Mouse (Mus musculus) liver, embryonic 14.5 days (tissue): ENCODE results near the gene Oxgr1. TPM values are rescaled to one million over a fixed set of nuclear protein-coding genes. Genes with fewer than 3 reads are reported as not detected.

Experiments
- ATAC-seq: fragments of 200-750 bp; cut with Nextera tagmentation; 2 replicates; pipeline ENCODE4 v1.8.0; 2017; ENCODE audit warnings: moderate number of reproducible peaks, mild to moderate bottlenecking, moderate library complexity; ENCODE audit not compliant: insufficient read depth
- DNase-seq, 3 experiments: peaks; one replicate each; pipeline ENCODE4 v3.0.0-alpha.2; 2012 to 2013; ENCODE audit warnings: low read depth in 3 of 3, low spot score in 3 of 3
- H3K27ac ChIP-seq: fragments of 300-500 bp; sonication (generic); 2 replicates; pipeline ENCODE4 v1.5.1; 2014; ENCODE audit warnings: moderate library complexity, mild to moderate bottlenecking, control low read depth, inconsistent platforms
- H3K27me3 ChIP-seq: fragments of 300-500 bp; sonication (generic); 2 replicates; pipeline ENCODE4 v1.6.1; 2014; ENCODE audit warnings: mild to moderate bottlenecking, low read length, moderate library complexity; ENCODE audit not compliant: control insufficient read depth, insufficient read depth
- H3K36me3 ChIP-seq: fragments of 300-500 bp; sonication (generic); replicated peaks from 2 replicates; pipeline ENCODE4 v1.6.1; 2014; ENCODE audit warnings: low read depth; ENCODE audit not compliant: control insufficient read depth, insufficient read depth
- H3K4me1 ChIP-seq, 2 experiments: fragments of 200-500 bp in 1 of 2; fragments of 300-500 bp in 1 of 2; sonication (generic) in 1 of 2; replicated peaks; 2 replicates each; pipeline ENCODE4 v1.6.1; 2012 to 2014; ENCODE audit warnings: antibody characterized with exemption in 1 of 2, inconsistent platforms in 1 of 2, low read length in 1 of 2; ENCODE audit not compliant: control insufficient read depth in 2 of 2, insufficient read depth in 2 of 2
- H3K4me2 ChIP-seq: fragments of 300-500 bp; sonication (generic); 2 replicates; pipeline ENCODE4 v1.6.1; 2014; ENCODE audit warnings: low read depth, mild to moderate bottlenecking, control low read depth, moderate library complexity
- H3K4me3 ChIP-seq, 2 experiments: fragments of 200-500 bp in 1 of 2; fragments of 300-500 bp in 1 of 2; sonication (generic) in 1 of 2; 2 replicates each; pipeline ENCODE4 v1.5.1; 2012 to 2014; ENCODE audit warnings: low read depth in 2 of 2, low read length in 2 of 2, mild to moderate bottlenecking in 2 of 2, control low read depth in 1 of 2, inconsistent platforms in 1 of 2, moderate library complexity in 1 of 2; ENCODE audit not compliant: insufficient read depth in 1 of 2
- H3K9ac ChIP-seq: fragments of 300-500 bp; sonication (generic); replicated peaks from 2 replicates; pipeline ENCODE4 v1.6.1; 2014; ENCODE audit warnings: mild to moderate bottlenecking, control low read depth, moderate library complexity
- H3K9me3 ChIP-seq: fragments of 300-500 bp; sonication (generic); 2 replicates; pipeline ENCODE4 v1.6.1; 2016; ENCODE audit warnings: low read length, mixed read lengths; ENCODE audit not compliant: control insufficient read depth
- CTCF ChIP-seq: IDR thresholded peaks from 2 replicates; pipeline ENCODE4 v1.5.1; 2016; ENCODE audit warnings: antibody characterized with exemption, low read depth, control low read depth
- EP300 ChIP-seq: IDR thresholded peaks from 2 replicates; pipeline ENCODE4 v1.6.1; 2016; ENCODE audit warnings: antibody characterized with exemption, low read depth
- WGBS: fragments of 180-500 bp; shearing (Covaris S2); extraction: QIAGEN DNeasy Blood & Tissue Kit; methylation state at CpG from one replicate; pipeline ENCODE4 v1.1.7; 2014; ENCODE audit not compliant: insufficient replicate concordance; 5-methylcytosine and 5-hydroxymethylcytosine counted together
- polyA plus RNA-seq, 2 experiments: library from polyadenylated mRNA; depleted of rRNA in 1 of 2; stranded (reverse) in 1 of 2; unstranded in 1 of 2; fragments of >200 nt; fragmentation: Nextera tagmentation in 1 of 2; extraction: Ambion mirVana in 1 of 2; gene quantifications; 2 replicates each; pipeline versions ENCODE4 v1.2.1 to v1.2.3; 2012 to 2014

The Oxgr1 gene
- polyA plus RNA-seq, 2 experiments: not detected

DNA sequence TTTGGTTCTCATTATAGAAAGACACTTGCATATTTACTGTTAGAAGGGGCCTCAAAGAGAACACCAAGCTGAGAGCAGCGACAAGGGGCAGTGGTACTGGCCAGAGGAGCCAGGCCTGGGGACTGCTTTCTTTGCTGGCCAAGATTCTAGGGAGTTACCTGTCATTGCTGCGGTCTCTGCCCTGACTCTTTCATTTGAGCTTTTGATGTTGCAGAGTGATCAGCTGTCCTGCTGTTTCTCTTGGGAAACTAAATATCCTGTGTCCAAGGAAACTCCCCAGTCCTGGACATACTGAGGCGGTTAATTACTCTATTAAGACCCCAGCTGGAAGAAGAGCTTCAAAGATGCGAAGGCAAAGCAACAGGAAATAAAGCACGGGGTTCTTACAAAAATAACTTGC, 60.9 kb downstream of the Oxgr1 start:
- H3K36me3 ChIP-seq: no peaks in the 10 kb centered on the region
- no peak for TF ChIP-seq CTCF
- no peak for TF ChIP-seq EP300
- no peak overlapping the region for H3K4me3 ChIP-seq
- no peaks in the 10 kb centered on the region for H3K9me3 ChIP-seq
- no peaks in the 10 kb centered on the region for H3K27me3 ChIP-seq
- no peak overlapping the region for H3K4me2 ChIP-seq
- H3K4me1 ChIP-seq: no peaks in the 10 kb centered on the region
- WGBS: 45% methylated on average over 5 of the region's 5 CpGs
- H3K27ac ChIP-seq: no peak overlapping the region
- DNase-seq (no peak), ATAC-seq (no peak)
- no peak overlapping the region for H3K9ac ChIP-seq

DNA sequence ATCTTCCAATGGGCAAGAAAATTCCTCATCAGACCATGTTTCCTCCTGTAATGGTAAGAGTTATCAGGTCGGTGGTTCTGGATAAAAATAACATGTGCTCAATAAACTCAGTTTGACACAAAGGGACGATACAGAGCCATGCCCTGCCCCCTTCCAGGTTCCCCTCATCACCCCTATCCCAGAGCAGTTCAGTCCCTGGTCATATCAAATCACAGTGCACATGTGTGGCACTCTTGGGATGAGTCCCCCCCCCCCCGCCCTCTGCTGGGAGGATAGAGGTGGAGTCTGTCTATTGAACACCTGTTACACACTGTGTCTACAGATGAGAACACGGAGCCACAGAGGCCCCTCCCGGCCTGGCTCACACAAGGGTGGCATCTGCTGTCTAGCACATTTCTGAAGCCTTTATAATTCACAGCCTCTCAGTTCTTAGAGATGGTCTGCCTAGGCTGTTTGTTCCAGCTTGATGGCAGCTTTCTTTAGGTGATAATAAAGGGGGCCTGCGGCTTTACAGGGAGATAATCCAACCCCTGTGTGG, 61.5 kb downstream of the Oxgr1 start:
- no peak for ATAC-seq
- DNase-seq: no peak
- no peaks in the 10 kb centered on the region for H3K9me3 ChIP-seq
- H3K4me3 ChIP-seq: no peak overlapping the region
- H3K36me3 ChIP-seq: no peaks in the 10 kb centered on the region
- H3K9ac ChIP-seq: no peak overlapping the region
- no peak overlapping the region for H3K4me2 ChIP-seq
- TF ChIP-seq EP300 (no peak), CTCF (no peak)
- no peaks in the 10 kb centered on the region for H3K27me3 ChIP-seq
- 61% methylated on average over 6 of the region's 6 CpGs for WGBS
- H3K4me1 ChIP-seq: no peaks in the 10 kb centered on the region
- no peak overlapping the region for H3K27ac ChIP-seq

Other genes with a start within 250 kb of the Oxgr1 start
- gene Mbnl2, start 233.2 kb upstream of the Oxgr1 start, polyA plus RNA-seq (2012; rRNA removed): 6.5 and 6.8 TPM in 2 replicates
- gene Mbnl2, start 233.2 kb upstream of the Oxgr1 start, polyA plus RNA-seq (2014; fragmentation: Nextera tagmentation; extraction: Ambion mirVana): 13.5 and 13.7 TPM in 2 replicates